10 mouse cellular contexts compared by ENCODE assay signal in the genomic region with DNA sequence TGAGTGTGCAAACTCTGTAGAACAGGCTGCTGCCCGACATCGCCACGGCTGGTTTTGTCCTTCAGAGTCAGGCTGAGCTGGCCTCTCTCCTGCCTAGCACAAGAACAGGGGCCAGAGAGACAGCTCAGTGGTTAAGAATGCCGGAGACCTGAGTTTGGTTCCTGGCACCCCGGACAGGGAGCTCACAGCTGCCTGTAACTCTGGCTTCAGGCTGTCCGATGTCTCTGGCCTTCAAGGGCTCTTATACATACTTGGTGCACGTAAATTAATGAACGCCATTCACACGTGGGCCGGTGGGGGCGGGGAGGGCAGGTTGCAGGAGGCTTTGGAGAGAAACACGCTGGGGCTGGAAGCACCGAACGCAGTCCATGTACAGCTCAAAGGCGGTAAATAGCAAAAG. TPM values are rescaled to one million over a fixed set of nuclear protein-coding genes. Genes with fewer than 3 reads are reported as not detected.
DNase-seq lines count a peak whose midpoint lies in the region; ATAC-seq and TF ChIP-seq lines count a peak whose summit lies in the region.
"Had no signal": no experiment of that assay in that cellular context is flagged by ENCODE, and none has a peak within 500 bp of the region (broad histone marks: within the 10 kb centered on the region; RNA-seq: fewer than 3 reads in every experiment).

No protein-coding gene starts in this region.

- no peak for TF ChIP-seq EP300 in heart, adult 2 months (IDR thresholded peaks at IDR 0.05; ENCODE audit: insufficient read depth, low read depth, low read length)
- no peak for TF ChIP-seq EP300 in ES-Bruce4 (IDR thresholded peaks at IDR 0.05; ENCODE audit: insufficient read depth, low read depth, low read length)

- no peak overlapping the region for H3K4me3 ChIP-seq in heart, adult 2 months
- 0 out of 2 replicates have a peak overlapping the region, but pooled peaks have one; percentile 3 for H3K4me3 ChIP-seq in ES-Bruce4 (ENCODE audit: low read depth, low read length)
- H3K4me3 ChIP-seq in embryonic facial prominence, embryonic 10.5 days = peak overlapping the region; percentile 16; the same call in 1 of the 2 replicates
- no peak overlapping the region for H3K4me3 ChIP-seq in lung, embryonic 16.5 days (ENCODE audit: low read length)
- H3K4me3 ChIP-seq in intestine, postnatal 0 days (ENCODE audit: low read depth, low read length) = no peak overlapping the region
- no peak overlapping the region for H3K4me3 ChIP-seq in midbrain, embryonic 16.5 days (ENCODE audit: low read depth, low read length)
- H3K4me3 ChIP-seq: liver, embryonic 15.5 days had no signal

- 69% methylated on average over 15 of the region's 15 CpGs for WGBS in heart, adult 2 months
- 47% methylated on average over 15 of the region's 15 CpGs for WGBS in embryonic facial prominence, embryonic 10.5 days
- 41% methylated on average over 15 of the region's 15 CpGs for WGBS in lung, embryonic 16.5 days
- 63% methylated on average over 15 of the region's 15 CpGs for WGBS in intestine, postnatal 0 days
- 51% methylated on average over 15 of the region's 15 CpGs for WGBS in midbrain, embryonic 16.5 days

- H3K9me3 ChIP-seq in ES-Bruce4 (replicated peaks; ENCODE audit: control insufficient read depth, insufficient read depth, low read length, poor library complexity, severe bottlenecking) = no peaks in the 10 kb centered on the region
- H3K9me3 ChIP-seq in embryonic facial prominence, embryonic 10.5 days = no peaks in the 10 kb centered on the region
- H3K9me3 ChIP-seq in lung, embryonic 16.5 days (ENCODE audit: control insufficient read depth, low read length) = no peaks in the 10 kb centered on the region
- no peaks in the 10 kb centered on the region for H3K9me3 ChIP-seq in intestine, postnatal 0 days (ENCODE audit: control insufficient read depth)
- H3K9me3 ChIP-seq in midbrain, embryonic 16.5 days (replicated peaks; ENCODE audit: control insufficient read depth, low read length, poor library complexity, severe bottlenecking) = no peaks in the 10 kb centered on the region
- H3K9me3 ChIP-seq: liver, embryonic 15.5 days had no signal

- no peaks in the 10 kb centered on the region for H3K79me2 ChIP-seq in heart, adult 2 months (replicated peaks; ENCODE audit: control insufficient read depth, insufficient read depth, low read length)

- no peak for ATAC-seq in lung, embryonic 16.5 days (ENCODE audit: low read depth)
- ATAC-seq in intestine, postnatal 0 days = no peak
- ATAC-seq in midbrain, embryonic 16.5 days = no peak

- intact Hi-C loops in heart, adult 2 months (cut with DNase I) = loop anchor here (5.0 to 10.0 kb wide), 3 partner anchors 96 to 359 kb away; partner anchors contain the start of gene Nfe2l2

- H3K4me1 ChIP-seq in heart, adult 2 months (ENCODE audit: control insufficient read depth, insufficient read depth, low read length) = peaks cover 4% of the 10 kb centered on the region
- peaks cover 4% of the 10 kb centered on the region for H3K4me1 ChIP-seq in ES-Bruce4 (ENCODE audit: control insufficient read depth, insufficient read depth, low read length)
- H3K4me1 ChIP-seq in embryonic facial prominence, embryonic 10.5 days = peaks cover 47% of the 10 kb centered on the region
- peaks cover 35% of the 10 kb centered on the region for H3K4me1 ChIP-seq in lung, embryonic 16.5 days (replicated peaks; ENCODE audit: control insufficient read depth, insufficient read depth, low read length)
- H3K4me1 ChIP-seq in intestine, postnatal 0 days (replicated peaks; ENCODE audit: control insufficient read depth, insufficient read depth, low read length) = peaks cover 9% of the 10 kb centered on the region; the same call in 1 of the 2 replicates
- peaks cover 11% of the 10 kb centered on the region for H3K4me1 ChIP-seq in midbrain, embryonic 16.5 days (ENCODE audit: control insufficient read depth, insufficient read depth, low read length)

- H3K9ac ChIP-seq in heart, adult 2 months (ENCODE audit: low read depth, low read length) = no peak overlapping the region
- H3K9ac ChIP-seq in ES-Bruce4 (ENCODE audit: low read depth, poor library complexity, severe bottlenecking) = peak overlapping the region; percentile 23; the same call in 1 of the 2 replicates
- H3K9ac ChIP-seq in lung, embryonic 16.5 days (ENCODE audit: low read length) = peak overlapping the region; percentile 31
- H3K9ac ChIP-seq in intestine, postnatal 0 days (ENCODE audit: low read depth, low read length) = no peak overlapping the region
- no peak overlapping the region for H3K9ac ChIP-seq in midbrain, embryonic 16.5 days (ENCODE audit: low read depth, low read length)
- H3K9ac ChIP-seq: liver, embryonic 15.5 days had no signal

- H3K4me2 ChIP-seq in lung, embryonic 16.5 days (ENCODE audit: low read depth, low read length) = peak overlapping the region; percentile 59; the same call in 1 of the 2 replicates
- H3K4me2 ChIP-seq in intestine, postnatal 0 days (replicated peaks; ENCODE audit: low read depth) = no peak overlapping the region
- no peak overlapping the region for H3K4me2 ChIP-seq in midbrain, embryonic 16.5 days (ENCODE audit: low read length)

- no peaks in the 10 kb centered on the region for H3K27me3 ChIP-seq in heart, adult 2 months (ENCODE audit: control insufficient read depth, insufficient read depth, low read length)
- no peaks in the 10 kb centered on the region for H3K27me3 ChIP-seq in ES-Bruce4 (ENCODE audit: control insufficient read depth, insufficient read depth, low read length, poor library complexity, severe bottlenecking)
- H3K27me3 ChIP-seq in embryonic facial prominence, embryonic 10.5 days (replicated peaks; ENCODE audit: low read depth, poor library complexity, severe bottlenecking) = peaks cover 57% of the 10 kb centered on the region
- no peaks in the 10 kb centered on the region for H3K27me3 ChIP-seq in lung, embryonic 16.5 days (ENCODE audit: control insufficient read depth, insufficient read depth, low read depth, low read length)
- no peaks in the 10 kb centered on the region for H3K27me3 ChIP-seq in intestine, postnatal 0 days (replicated peaks; ENCODE audit: control insufficient read depth, insufficient read depth, low read length)
- H3K27me3 ChIP-seq in midbrain, embryonic 16.5 days (ENCODE audit: control insufficient read depth, insufficient read depth, low read depth, low read length) = peaks cover 3% of the 10 kb centered on the region; the same call in 1 of the 2 replicates

- no peak for TF ChIP-seq POLR2A in heart, adult 2 months (IDR thresholded peaks at IDR 0.05; ENCODE audit: insufficient read depth, low read depth, low read length)
- no peak for TF ChIP-seq POLR2A in ES-Bruce4 (IDR thresholded peaks at IDR 0.05; ENCODE audit: insufficient read depth, low read length)

- no peak for TF ChIP-seq CTCF in heart, adult 2 months (IDR thresholded peaks at IDR 0.05)
- no peak for TF ChIP-seq CTCF in ES-Bruce4 (IDR thresholded peaks at IDR 0.05; ENCODE audit: low read depth, low read length)
- TF ChIP-seq CTCF in intestine, postnatal 0 days (IDR thresholded peaks at IDR 0.05; ENCODE audit: low read depth) = no peak

- H3K36me3 ChIP-seq in heart, adult 2 months (ENCODE audit: control insufficient read depth, insufficient read depth, low read length) = no peaks in the 10 kb centered on the region
- H3K36me3 ChIP-seq in ES-Bruce4 (ENCODE audit: control insufficient read depth, insufficient read depth, low read length, poor library complexity, severe bottlenecking) = no peaks in the 10 kb centered on the region
- H3K36me3 ChIP-seq in embryonic facial prominence, embryonic 10.5 days (replicated peaks) = no peaks in the 10 kb centered on the region
- no peaks in the 10 kb centered on the region for H3K36me3 ChIP-seq in lung, embryonic 16.5 days (ENCODE audit: control insufficient read depth, insufficient read depth, low read length)
- H3K36me3 ChIP-seq in intestine, postnatal 0 days (ENCODE audit: control insufficient read depth, insufficient read depth) = no peaks in the 10 kb centered on the region
- no peaks in the 10 kb centered on the region for H3K36me3 ChIP-seq in midbrain, embryonic 16.5 days (ENCODE audit: control insufficient read depth, insufficient read depth, low read length)
- H3K36me3 ChIP-seq: liver, embryonic 15.5 days had no signal

- peak; percentile 91 for DNase-seq in heart, adult 11 months
- DNase-seq in heart, adult 2 months = no peak
- no peak for DNase-seq in embryonic facial prominence, embryonic 10.5 days (ENCODE audit: low spot score)
- DNase-seq in urinary bladder, postnatal 25 days (ENCODE audit: low spot score) = no peak
- DNase-seq: cerebellum, postnatal 36 days had no signal

- no peak overlapping the region for H3K27ac ChIP-seq in heart, adult 2 months
- no peak overlapping the region for H3K27ac ChIP-seq in ES-Bruce4 (ENCODE audit: insufficient read depth, low read length)
- no peak overlapping the region for H3K27ac ChIP-seq in embryonic facial prominence, embryonic 10.5 days (replicated peaks)
- no peak overlapping the region; the same call in 1 of the 2 replicates for H3K27ac ChIP-seq in lung, embryonic 16.5 days (ENCODE audit: low read length)
- no peak overlapping the region for H3K27ac ChIP-seq in intestine, postnatal 0 days (ENCODE audit: low read depth, low read length)
- no peak overlapping the region for H3K27ac ChIP-seq in midbrain, embryonic 16.5 days (ENCODE audit: low read length)
- H3K27ac ChIP-seq: liver, embryonic 15.5 days had no signal

RNA-seq across cellular contexts. Expression of gene Hnrnpa3, which starts 50.6 kb away (rescaled TPM):
- total RNA-seq in heart, adult 2 months (2021) = 100 to 1,000 TPM; 177 to 180 TPM
- polyA plus RNA-seq in heart, adult 2 months (2012; rRNA removed) = 18.5 and 44.9 TPM in 2 replicates
- 775 and 839 TPM in 2 replicates for polyA plus RNA-seq in ES-Bruce4 (2011; ENCODE audit: insufficient read depth, insufficient read length, low read depth, missing spikeins)
- polyA plus RNA-seq in embryonic facial prominence, embryonic 10.5 days (2016; fragmentation: Nextera tagmentation; extraction: Ambion mirVana) = 364 and 384 TPM in 2 replicates
- 298 and 346 TPM in 2 replicates for polyA plus RNA-seq in lung, embryonic 16.5 days (2015; fragmentation: Nextera tagmentation; extraction: Ambion mirVana)
- polyA plus RNA-seq in intestine, postnatal 0 days (2015; fragmentation: Nextera tagmentation; extraction: Ambion mirVana) = 149 and 151 TPM in 2 replicates
- 169 and 217 TPM in 2 replicates for polyA plus RNA-seq in midbrain, embryonic 16.5 days (2015; fragmentation: Nextera tagmentation; extraction: Ambion mirVana)

Comparison
In these comparisons a context has a peak if more than half of its experiments do, and no peak if none do; other contexts are left out.
1. H3K4me3 ChIP-seq: peak in ES-Bruce4 (single experiment) and embryonic facial prominence, embryonic 10.5 days (single experiment); none in heart, adult 2 months (single experiment), lung, embryonic 16.5 days (single experiment), intestine, postnatal 0 days (single experiment) and midbrain, embryonic 16.5 days (single experiment).
2. H3K9ac ChIP-seq: peak in ES-Bruce4 (single experiment) and lung, embryonic 16.5 days (single experiment); none in heart, adult 2 months (single experiment), intestine, postnatal 0 days (single experiment) and midbrain, embryonic 16.5 days (single experiment).